Mouse (Mus musculus) liver, embryonic 14.5 days (tissue): Measurements from ENCODE around the gene Rufy4. TPM values are rescaled to one million over a fixed set of nuclear protein-coding genes. Genes with fewer than 3 reads are reported as not detected.

Source experiments
- ATAC-seq: fragments of 200-750 bp; cut with Nextera tagmentation; 2 replicates; pipeline ENCODE4 v1.8.0; 2017; ENCODE audit warnings: moderate number of reproducible peaks, mild to moderate bottlenecking, moderate library complexity; ENCODE audit not compliant: insufficient read depth
- DNase-seq, 3 experiments: peaks; one replicate each; pipeline ENCODE4 v3.0.0-alpha.2; 2012 to 2013; ENCODE audit warnings: low read depth in 3 of 3, low spot score in 3 of 3
- H3K27ac ChIP-seq: fragments of 300-500 bp; sonication (generic); 2 replicates; pipeline ENCODE4 v1.5.1; 2014; ENCODE audit warnings: moderate library complexity, mild to moderate bottlenecking, control low read depth, inconsistent platforms
- H3K27me3 ChIP-seq: fragments of 300-500 bp; sonication (generic); 2 replicates; pipeline ENCODE4 v1.6.1; 2014; ENCODE audit warnings: mild to moderate bottlenecking, low read length, moderate library complexity; ENCODE audit not compliant: control insufficient read depth, insufficient read depth
- H3K36me3 ChIP-seq: fragments of 300-500 bp; sonication (generic); replicated peaks from 2 replicates; pipeline ENCODE4 v1.6.1; 2014; ENCODE audit warnings: low read depth; ENCODE audit not compliant: control insufficient read depth, insufficient read depth
- H3K4me1 ChIP-seq, 2 experiments: fragments of 200-500 bp in 1 of 2; fragments of 300-500 bp in 1 of 2; sonication (generic) in 1 of 2; replicated peaks; 2 replicates each; pipeline ENCODE4 v1.6.1; 2012 to 2014; ENCODE audit warnings: antibody characterized with exemption in 1 of 2, inconsistent platforms in 1 of 2, low read length in 1 of 2; ENCODE audit not compliant: control insufficient read depth in 2 of 2, insufficient read depth in 2 of 2
- H3K4me2 ChIP-seq: fragments of 300-500 bp; sonication (generic); 2 replicates; pipeline ENCODE4 v1.6.1; 2014; ENCODE audit warnings: low read depth, mild to moderate bottlenecking, control low read depth, moderate library complexity
- H3K4me3 ChIP-seq, 2 experiments: fragments of 200-500 bp in 1 of 2; fragments of 300-500 bp in 1 of 2; sonication (generic) in 1 of 2; 2 replicates each; pipeline ENCODE4 v1.5.1; 2012 to 2014; ENCODE audit warnings: low read depth in 2 of 2, low read length in 2 of 2, mild to moderate bottlenecking in 2 of 2, control low read depth in 1 of 2, inconsistent platforms in 1 of 2, moderate library complexity in 1 of 2; ENCODE audit not compliant: insufficient read depth in 1 of 2
- H3K9ac ChIP-seq: fragments of 300-500 bp; sonication (generic); replicated peaks from 2 replicates; pipeline ENCODE4 v1.6.1; 2014; ENCODE audit warnings: mild to moderate bottlenecking, control low read depth, moderate library complexity
- H3K9me3 ChIP-seq: fragments of 300-500 bp; sonication (generic); 2 replicates; pipeline ENCODE4 v1.6.1; 2016; ENCODE audit warnings: low read length, mixed read lengths; ENCODE audit not compliant: control insufficient read depth
- CTCF ChIP-seq: IDR thresholded peaks from 2 replicates; pipeline ENCODE4 v1.5.1; 2016; ENCODE audit warnings: antibody characterized with exemption, low read depth, control low read depth
- EP300 ChIP-seq: IDR thresholded peaks from 2 replicates; pipeline ENCODE4 v1.6.1; 2016; ENCODE audit warnings: antibody characterized with exemption, low read depth
- WGBS: fragments of 180-500 bp; shearing (Covaris S2); extraction: QIAGEN DNeasy Blood & Tissue Kit; methylation state at CpG from one replicate; pipeline ENCODE4 v1.1.7; 2014; ENCODE audit not compliant: insufficient replicate concordance; 5-methylcytosine and 5-hydroxymethylcytosine counted together
- polyA plus RNA-seq, 2 experiments: library from polyadenylated mRNA; depleted of rRNA in 1 of 2; stranded (reverse) in 1 of 2; unstranded in 1 of 2; fragments of >200 nt; fragmentation: Nextera tagmentation in 1 of 2; extraction: Ambion mirVana in 1 of 2; gene quantifications; 2 replicates each; pipeline versions ENCODE4 v1.2.1 to v1.2.3; 2012 to 2014

The Rufy4 gene
- polyA plus RNA-seq, 2 experiments, result 0.04 to 0.09 TPM

GRCm38 (mm10) chr1:74105660-74106059 is 19.7 kb upstream of the Rufy4 start:
- Histone ChIP-seq H3K36me3 (no peaks in the 10 kb centered on the region), H3K4me2 (no peak overlapping the region), H3K4me1 (no peaks in the 10 kb centered on the region), H3K9ac (no peak overlapping the region), H3K27ac (no peak overlapping the region), H3K9me3 (no peaks in the 10 kb centered on the region), H3K27me3 (peaks cover 3% of the 10 kb centered on the region), H3K4me3 (no peak overlapping the region)
- no peak for DNase-seq
- no peak for TF ChIP-seq EP300
- no peak for TF ChIP-seq CTCF
- 68% methylated on average over 4 of the region's 4 CpGs for WGBS
- ATAC-seq, result no peak

GRCm38 (mm10) chr1:74106214-74106613 is 19.1 kb upstream of the Rufy4 start:
- ATAC-seq, result no peak
- no peaks in the 10 kb centered on the region for H3K4me1 ChIP-seq
- 56% methylated on average over 6 of the region's 6 CpGs for WGBS
- no peak overlapping the region for H3K27ac ChIP-seq
- no peak overlapping the region for H3K4me3 ChIP-seq
- no peak for TF ChIP-seq CTCF
- no peak for TF ChIP-seq EP300
- H3K9me3 ChIP-seq, result no peaks in the 10 kb centered on the region
- no peaks in the 10 kb centered on the region for H3K36me3 ChIP-seq
- H3K27me3 ChIP-seq, result no peaks in the 10 kb centered on the region
- no peak overlapping the region for H3K9ac ChIP-seq
- no peak overlapping the region for H3K4me2 ChIP-seq
- no peak for DNase-seq

GRCm38 (mm10) chr1:74107931-74108618 is 17.3 kb upstream of the Rufy4 start:
- Histone ChIP-seq H3K27ac (no peak overlapping the region), H3K4me3 (no peak overlapping the region), H3K9ac (no peak overlapping the region), H3K9me3 (no peaks in the 10 kb centered on the region), H3K4me2 (no peak overlapping the region), H3K27me3 (no peaks in the 10 kb centered on the region), H3K4me1 (no peaks in the 10 kb centered on the region), H3K36me3 (no peaks in the 10 kb centered on the region)
- 51% methylated on average over 4 of the region's 5 CpGs for WGBS
- no peak for TF ChIP-seq CTCF
- TF ChIP-seq EP300, result no peak
- DNase-seq, result no peak
- no peak for ATAC-seq

- ATAC-seq (no peak), DNase-seq (no peak)
- H3K27ac ChIP-seq, result no peak overlapping the region
- no peak for TF ChIP-seq EP300
- TF ChIP-seq CTCF, result no peak
- WGBS, result 37% methylated on average over 2 of the region's 2 CpGs
- no peak overlapping the region for H3K4me2 ChIP-seq
- H3K9me3 ChIP-seq, result no peaks in the 10 kb centered on the region
- H3K27me3 ChIP-seq, result no peaks in the 10 kb centered on the region
- no peak overlapping the region for H3K4me3 ChIP-seq
- H3K4me1 ChIP-seq, result no peaks in the 10 kb centered on the region
- H3K36me3 ChIP-seq, result no peaks in the 10 kb centered on the region
- H3K9ac ChIP-seq, result no peak overlapping the region
These were observed 15.7 kb upstream of the Rufy4 start for GRCm38 (mm10) chr1:74109670-74110069.

GRCm38 (mm10) chr1:74110932-74111695 is 14.2 kb upstream of the Rufy4 start:
- TF ChIP-seq EP300, result no peak
- TF ChIP-seq CTCF, result no peak
- H3K9me3 ChIP-seq, result no peaks in the 10 kb centered on the region
- no peak overlapping the region for H3K9ac ChIP-seq
- DNase-seq (no peak), ATAC-seq (no peak)
- H3K27me3 ChIP-seq, result no peaks in the 10 kb centered on the region
- H3K4me1 ChIP-seq, result no peaks in the 10 kb centered on the region
- no peak overlapping the region for H3K27ac ChIP-seq
- H3K4me2 ChIP-seq, result no peak overlapping the region
- WGBS, result 35% methylated on average over 8 of the region's 8 CpGs
- H3K4me3 ChIP-seq, result no peak overlapping the region
- H3K36me3 ChIP-seq, result no peaks in the 10 kb centered on the region
